Mouse (Mus musculus) E14TG2a.4 (cell line): ENCODE data around the gene Hist1h3e.

Experiments used
- CTCF ChIP-seq: conservative IDR thresholded peaks from 2 replicates; pipeline ENCODE4 v1.5.1; 2014; ENCODE audit warnings: low read length
- NANOG ChIP-seq: IDR thresholded peaks from 2 replicates; pipeline ENCODE4 v1.6.1; 2014; ENCODE audit warnings: borderline replicate concordance, low read length, mixed read lengths

- TF ChIP-seq CTCF (no peak), NANOG (no peak)
Observed at GRCm38 (mm10) chr13:23513517-23513916, 48.7 kb downstream of the Hist1h3e start.
